Mouse (Mus musculus) left cerebral cortex, postnatal 25 days (tissue): Measurements from ENCODE around the gene Mrpl21. TPM values are rescaled to one million over a fixed set of nuclear protein-coding genes. Genes with fewer than 3 reads are reported as not detected.
A peak's percentile ranks its signal among the peaks of the same experiment; 100 is the strongest.

ENCODE experiments used
- DNase-seq, 2 experiments: peaks; one replicate each; pipeline ENCODE4 v3.0.0; 2022; ENCODE audit warnings: low spot score in 2 of 2, mixed read lengths in 1 of 2
- intact Hi-C: fragments of 180-260 bp; cut with DNase I; formaldehyde crosslinking; loops from one replicate; pipeline ENCODE4 v1.15.1; 2025
- microRNA-seq, 2 experiments: library from miRNA; unstranded; fragments of <30 nt; microRNA quantifications; one replicate each; pipeline ENCODE4 v1.2.0; 2022
- total RNA-seq, 2 experiments: library from RNA; stranded (reverse); gene quantifications; 2 replicates each; pipeline ENCODE4 v1.2.3; 2021

Mrpl21 gene
- total RNA-seq, 2 experiments from 2014 or later = 49.9 to 55.9 TPM

DNA sequence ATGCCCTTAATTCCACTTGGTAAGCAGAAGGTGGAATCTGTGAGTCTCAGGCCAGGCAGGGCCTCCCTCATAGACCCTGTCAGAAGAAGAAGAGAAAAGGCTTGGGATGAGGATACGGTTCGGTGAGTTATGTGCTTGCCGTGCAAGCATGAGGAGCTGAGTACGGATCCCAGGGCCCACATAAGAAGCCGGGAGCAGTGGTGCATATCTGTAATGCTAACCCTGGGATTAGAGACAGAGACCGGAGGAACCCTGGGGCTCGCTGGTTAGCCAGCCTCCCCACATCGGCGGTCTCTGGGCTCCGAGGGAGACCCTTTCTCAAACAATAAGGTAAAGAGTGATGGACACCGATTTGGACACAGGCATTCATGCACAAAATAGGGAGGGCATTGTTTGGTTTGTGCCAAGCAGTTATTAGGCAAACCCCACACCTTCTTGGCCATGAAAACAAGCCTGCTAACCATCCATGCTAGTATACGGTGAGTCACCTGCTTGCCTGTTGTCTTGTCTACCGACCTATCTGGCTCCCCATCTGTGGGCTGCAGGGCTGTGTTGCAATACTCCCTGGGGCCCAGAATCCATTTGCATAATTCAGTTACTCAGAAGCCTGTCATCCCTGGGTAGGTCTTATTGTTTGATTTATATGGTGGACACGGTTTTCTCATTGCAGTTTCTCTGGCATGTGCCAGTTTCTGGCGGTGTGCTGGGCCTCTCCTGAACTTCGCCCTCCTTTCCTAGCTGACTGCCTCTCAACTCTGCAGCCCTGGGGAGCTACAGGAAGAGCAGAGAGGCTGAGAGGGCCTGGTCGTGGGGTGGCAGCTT lies 51.2 kb downstream of the Mrpl21 start:
- intact Hi-C loops = no loop called here
- no peak for DNase-seq

- intact Hi-C loops = no loop called here
- DNase-seq = no peak
These were observed 51.8 kb downstream of the Mrpl21 start for GRCm38 (mm10) chr19:3334550-3334949.

GRCm38 (mm10) chr19:3335917-3336316 lies 53.2 kb downstream of the Mrpl21 start:
- DNase-seq = no peak
- intact Hi-C loops = no loop called here

DNA sequence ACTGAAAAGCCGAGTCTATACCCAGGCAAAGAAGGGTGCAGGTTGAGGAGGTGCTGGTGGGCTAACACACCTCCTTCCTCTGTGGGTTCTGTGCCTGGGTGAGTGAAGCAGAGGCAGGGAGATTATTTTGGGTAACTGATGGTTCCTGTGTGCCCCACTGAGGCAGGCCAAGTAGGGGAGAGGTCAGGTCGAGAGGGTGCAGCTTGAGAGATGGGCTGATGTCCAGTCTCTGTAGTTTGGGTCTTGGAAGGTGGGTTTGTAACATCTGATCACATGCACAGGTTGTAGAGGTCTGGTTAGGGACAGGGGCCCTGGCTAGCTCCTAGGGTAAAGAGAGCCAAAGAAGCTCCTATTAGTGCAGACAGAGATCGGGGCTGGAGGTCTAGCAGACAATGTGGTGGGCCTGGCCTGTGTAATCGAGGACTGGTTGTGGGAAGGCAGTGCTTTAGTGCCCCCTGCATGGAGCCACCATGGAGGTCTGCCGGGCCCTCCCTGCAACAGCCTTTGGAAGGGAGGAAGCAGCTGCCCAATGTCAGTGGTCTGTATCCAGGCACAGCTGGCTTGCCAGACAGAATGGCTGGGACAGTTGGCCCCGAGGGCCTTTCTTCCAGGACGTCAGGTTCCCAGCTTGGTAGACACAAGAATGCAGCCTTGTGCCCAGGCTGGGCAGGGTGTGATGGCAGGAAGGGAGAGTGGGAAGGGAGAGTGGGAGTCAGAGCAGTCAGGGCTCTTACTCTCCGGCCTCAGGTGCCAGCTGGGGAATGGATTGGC lies 54.0 kb downstream of the Mrpl21 start:
- DNase-seq = no peak
- intact Hi-C loops = no loop called here

GRCm38 (mm10) chr19:3339187-3339586 lies 56.5 kb downstream of the Mrpl21 start:
- intact Hi-C loops = no loop called here
- DNase-seq = no peak

DNA sequence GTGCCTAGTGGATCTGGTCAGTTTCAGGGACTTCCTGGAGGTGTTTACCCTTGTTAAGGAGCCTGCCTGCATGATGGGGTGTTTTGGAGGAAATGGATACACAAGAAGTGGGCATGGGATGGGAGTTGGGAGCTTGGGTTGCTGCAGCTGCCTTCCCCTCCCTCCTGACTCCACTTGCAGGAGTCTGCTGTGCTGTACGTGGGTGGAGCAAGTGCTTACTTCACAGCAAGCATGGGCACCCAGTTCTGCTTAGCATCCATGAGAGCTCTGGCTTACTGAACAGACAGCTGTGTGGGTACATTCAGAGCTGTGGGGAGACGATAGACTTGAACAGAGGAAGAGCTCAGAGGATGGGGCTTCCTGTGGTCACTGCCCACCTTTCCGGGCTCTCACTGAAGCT lies 58.3 kb downstream of the Mrpl21 start:
- DNase-seq = peak; percentile 32 to 83

More for the DNA sequence above, 58.3 kb downstream of the Mrpl21 start:
- intact Hi-C loops = no loop called here

Small RNA genes within 50 kb of the gene (microRNA-seq; reads per million reads assigned to microRNA genes)
- gene Mir6984 = 0 to 0.25 reads per million in 2 experiments

Other genes with a start within 250 kb of the Mrpl21 start
- 10 to 100 TPM in 1 of 2 experiments, 1 to 10 TPM in 1; 9.3 to 10.4 TPM for gene Ighmbp2, start 116 bp downstream of the Mrpl21 start, total RNA-seq
- gene Cpt1a, start 39.4 kb downstream of the Mrpl21 start, total RNA-seq = 10 to 100 TPM; 24.0 to 30.0 TPM
- gene Tesmin, start 106.0 kb downstream of the Mrpl21 start, total RNA-seq = under 1 TPM; 0.27 to 0.44 TPM
- gene Gal, start 131.6 kb downstream of the Mrpl21 start, total RNA-seq = 1 to 10 TPM in 1 of 2 experiments, under 1 TPM in 1; 0.98 to 1.4 TPM